Mouse (Mus musculus) ovary, postnatal 36 days (tissue): Measurements from ENCODE around the gene Krt90.
A peak's percentile ranks its signal among the peaks of the same experiment; 100 is the strongest.

Source experiments
- DNase-seq: peaks from one replicate; pipeline ENCODE4 v3.0.0; 2022; ENCODE audit warnings: low spot score, mixed read lengths

Gene Krt90

DNA sequence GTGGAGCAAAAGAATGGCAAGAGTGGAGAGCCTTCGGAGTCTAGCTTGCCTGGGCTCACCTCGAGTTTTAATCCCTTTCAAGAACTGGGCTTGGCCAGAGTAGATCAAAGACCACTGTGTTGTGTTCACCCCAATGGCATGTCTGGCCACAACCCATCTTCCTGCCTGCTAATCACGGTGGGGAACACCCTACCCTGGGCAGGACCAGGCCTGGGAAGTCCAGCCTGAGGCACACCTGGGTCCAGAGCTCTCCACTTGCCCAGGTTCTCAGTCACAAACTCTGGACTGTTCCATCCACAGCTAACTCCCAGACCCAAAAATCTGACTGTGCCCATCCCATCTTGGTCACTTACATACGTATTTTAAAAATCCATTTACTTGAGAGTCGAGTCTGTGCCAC, at the start of gene Krt90:
Krt90 (minus strand) TSS at position 101 of the 400 bp plus-strand sequence.
- no peak for DNase-seq

DNA sequence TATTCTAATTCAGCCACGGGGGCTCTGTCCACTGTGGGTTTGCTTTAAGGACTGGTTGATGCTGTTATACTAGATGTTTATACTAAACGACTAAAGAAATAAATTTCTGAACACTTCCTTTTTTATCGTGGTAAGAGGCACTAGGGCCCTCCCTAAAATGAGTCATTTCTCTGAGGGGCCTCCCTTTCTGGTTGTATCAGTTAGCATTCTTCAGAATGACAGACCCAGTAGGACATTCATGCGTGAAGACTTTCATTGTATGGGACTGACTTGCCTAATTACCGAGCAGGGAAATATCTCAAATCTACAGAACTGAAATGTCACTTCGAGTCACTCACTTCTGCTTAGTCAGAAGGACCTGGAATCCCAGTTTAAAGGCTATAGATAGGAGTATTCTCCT, 36.4 kb upstream of the Krt90 start:
- DNase-seq = no peak

DNA sequence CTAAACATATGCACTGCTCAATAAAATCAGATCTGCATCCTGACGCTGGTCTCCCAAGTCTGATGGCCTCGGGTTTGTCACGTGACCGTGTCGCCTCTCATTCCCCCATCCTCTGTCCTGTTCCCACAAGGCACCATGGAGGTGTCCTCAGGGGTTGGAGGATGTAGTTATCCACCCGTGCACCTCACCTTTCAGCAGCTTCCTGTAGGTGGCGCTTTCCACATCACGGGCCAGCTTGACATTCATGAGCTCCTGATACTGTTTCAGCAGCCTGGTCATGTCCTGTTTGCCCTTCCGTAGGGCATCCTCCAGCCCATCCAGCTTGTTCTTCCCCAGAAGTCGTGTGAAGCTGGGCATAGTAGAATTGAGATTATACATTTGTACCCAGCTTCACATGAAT, 25.5 kb upstream of the Krt90 start:
- DNase-seq = no peak

DNA sequence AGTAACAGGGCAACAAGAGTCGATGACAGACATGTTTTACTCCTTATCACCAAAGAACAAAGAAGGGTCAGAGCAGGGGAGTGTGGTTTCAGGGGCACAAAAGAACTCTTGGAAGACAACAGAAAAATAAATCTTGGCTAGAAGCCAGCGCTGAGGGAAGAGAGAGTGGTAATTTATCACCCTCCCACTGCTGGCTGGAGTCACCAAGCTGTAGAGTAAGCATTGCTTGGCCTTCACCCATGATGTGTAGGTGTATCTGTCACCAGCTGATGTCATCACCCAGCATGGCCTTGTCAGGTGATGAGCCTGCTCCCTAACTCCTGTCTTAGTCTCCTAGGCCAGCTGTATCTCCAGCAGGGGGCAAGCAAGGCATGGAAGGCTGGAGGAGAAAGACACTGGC, 21.7 kb upstream of the Krt90 start:
- peak; percentile 14 for DNase-seq

DNA sequence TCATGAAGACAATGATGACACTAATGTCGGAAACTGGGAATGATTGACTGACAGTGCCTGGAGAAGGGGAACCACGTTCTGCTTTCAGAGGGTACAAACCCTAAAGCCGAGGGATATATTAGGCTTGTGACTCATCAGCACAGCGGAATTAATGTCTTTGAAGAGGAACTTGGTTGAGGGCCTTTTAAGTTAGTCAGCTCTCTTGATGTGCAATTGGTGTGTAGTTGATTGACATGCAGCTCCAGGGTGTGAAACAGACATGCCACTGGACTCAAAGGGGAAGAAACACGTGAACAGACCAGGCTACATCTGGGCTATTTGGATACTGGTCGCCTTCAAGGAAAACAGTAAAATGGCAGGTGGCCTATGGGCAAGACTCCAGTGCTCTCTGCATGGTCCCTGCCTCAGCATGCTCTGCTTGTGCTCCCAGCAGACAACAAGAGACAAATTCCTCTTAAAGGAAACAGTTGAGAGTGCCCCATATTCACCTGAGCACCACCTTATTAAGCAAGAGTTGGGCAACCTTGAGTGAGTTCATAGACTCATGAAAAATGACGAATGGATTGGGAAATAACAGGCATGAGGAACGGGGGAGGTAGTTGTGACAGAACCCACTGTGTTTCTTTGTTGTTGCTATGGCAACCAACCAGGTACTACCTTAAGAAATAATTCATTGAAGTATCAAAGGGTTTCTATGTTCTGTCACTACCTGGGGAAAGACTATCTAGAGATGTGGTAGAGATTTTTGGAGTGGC, 20.6 kb upstream of the Krt90 start:
- no peak for DNase-seq

DNA sequence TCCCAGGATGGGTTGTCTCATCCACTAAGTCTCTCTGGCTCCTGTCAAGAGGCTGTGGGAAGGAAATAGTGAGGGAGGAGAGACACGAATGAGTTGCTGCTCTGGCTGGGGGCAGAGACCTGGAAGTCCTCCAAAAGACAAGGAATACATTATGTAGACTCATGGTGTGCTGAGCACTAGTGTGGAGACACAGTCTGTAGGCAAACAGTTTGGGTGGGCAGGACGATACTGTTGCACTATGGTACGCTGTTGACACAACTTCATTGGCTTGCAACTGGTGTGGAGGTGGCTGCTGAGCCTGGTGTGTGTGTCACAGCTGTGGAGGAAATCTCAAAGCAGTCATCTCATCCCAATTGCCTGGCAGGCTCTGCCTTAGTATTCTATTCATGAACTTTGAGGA, 19.0 kb upstream of the Krt90 start:
- no peak for DNase-seq

DNA sequence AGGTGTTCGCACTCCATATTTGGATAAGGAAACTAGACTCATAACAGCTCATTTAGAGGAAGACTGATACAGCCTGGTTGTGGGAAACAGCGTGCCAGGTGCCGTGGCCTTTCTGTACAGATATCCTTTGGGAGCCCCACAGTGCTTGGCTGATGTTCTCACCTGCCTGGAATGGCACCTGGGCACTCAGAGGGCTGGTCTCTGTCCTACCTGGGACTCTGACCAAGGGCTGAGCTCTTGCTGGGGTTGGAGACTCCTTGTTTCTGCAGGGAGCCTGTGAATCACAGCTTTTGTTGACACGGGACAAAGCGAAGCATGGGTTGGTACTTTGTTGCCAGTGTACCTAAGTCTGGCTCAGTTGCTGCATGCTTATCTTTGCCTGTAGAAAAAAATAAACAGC, 12.8 kb upstream of the Krt90 start:
- DNase-seq = no peak

DNA sequence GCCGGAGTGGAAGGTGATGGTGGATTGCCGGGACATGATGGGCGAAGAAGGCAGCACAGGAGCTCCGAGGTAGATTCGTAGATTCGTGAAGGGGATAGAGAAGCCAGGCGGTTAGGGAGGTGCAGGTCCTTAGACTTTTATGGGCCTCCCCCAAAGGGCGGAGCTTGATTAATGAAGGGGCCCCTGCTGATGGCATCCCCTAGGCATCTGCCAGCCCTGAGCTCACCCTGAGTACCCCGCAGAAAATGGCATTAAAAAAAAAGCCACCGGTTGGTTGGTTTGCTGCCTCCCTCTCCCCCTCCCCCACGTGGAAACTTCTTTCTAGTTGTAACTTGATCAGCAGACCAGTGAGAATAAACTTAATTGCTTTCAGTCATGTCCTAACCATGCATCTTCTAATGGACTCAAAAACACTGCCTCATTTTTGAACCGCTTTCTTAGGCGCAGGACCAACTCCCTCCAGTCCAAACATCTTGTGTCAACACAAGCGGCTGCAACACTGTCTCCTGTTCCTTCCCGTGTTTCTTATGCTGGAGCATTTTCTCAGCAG, 11.1 kb upstream of the Krt90 start, which contains the start of gene Krt75:
Krt75 (minus strand) TSS at position 109 of the 550 bp plus-strand sequence.
- no peak for DNase-seq

DNA sequence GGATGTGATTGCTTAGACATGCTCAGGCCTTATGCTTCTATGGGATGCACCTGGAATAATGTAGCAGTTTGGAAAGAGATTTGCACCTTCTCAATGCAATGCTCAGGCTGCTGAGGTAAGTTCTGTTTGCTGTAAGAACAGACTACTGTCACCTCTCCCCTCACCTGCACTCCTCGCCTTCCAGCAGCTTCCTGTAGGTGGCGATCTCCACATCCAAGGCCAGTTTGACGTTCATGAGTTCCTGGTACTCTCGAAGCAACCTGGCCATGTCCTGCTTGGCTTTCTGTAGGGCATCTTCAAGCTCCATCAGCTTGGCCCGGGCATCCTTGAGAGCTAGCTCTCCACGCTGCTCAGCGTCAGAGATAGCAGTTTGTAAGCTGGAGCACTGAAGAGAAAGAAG, 5.0 kb upstream of the Krt90 start:
- DNase-seq = peak; percentile 13

DNA sequence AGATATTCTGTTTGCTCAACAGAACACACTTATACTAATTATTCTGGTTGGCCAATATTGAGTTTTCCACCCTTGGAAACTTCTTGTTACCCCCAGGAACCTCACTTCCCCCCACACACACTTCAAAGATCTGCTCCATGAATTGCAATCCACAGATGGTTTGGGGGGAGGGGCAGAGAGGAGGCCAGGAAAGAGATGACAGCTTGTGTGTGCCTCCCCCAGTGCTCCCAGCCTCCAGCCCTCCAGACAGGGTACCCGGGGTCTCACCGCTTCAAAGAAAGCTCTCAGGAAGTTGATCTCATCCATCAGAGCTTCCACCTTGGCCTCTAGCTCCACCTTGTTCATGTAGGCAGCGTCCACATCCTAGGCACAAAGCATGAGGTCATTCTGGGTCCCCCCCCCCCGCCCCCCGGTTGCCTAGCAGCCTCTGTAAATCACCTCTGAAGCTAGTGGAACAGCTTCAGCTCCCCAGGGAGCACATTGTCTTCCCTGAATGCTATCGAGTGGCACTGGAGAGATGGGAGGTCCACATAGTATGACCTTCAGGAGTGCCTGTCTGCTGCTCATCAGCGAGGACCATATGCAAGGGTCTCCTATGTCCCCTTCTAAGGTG, 4.6 kb downstream of the Krt90 start:
- no peak for DNase-seq

DNA sequence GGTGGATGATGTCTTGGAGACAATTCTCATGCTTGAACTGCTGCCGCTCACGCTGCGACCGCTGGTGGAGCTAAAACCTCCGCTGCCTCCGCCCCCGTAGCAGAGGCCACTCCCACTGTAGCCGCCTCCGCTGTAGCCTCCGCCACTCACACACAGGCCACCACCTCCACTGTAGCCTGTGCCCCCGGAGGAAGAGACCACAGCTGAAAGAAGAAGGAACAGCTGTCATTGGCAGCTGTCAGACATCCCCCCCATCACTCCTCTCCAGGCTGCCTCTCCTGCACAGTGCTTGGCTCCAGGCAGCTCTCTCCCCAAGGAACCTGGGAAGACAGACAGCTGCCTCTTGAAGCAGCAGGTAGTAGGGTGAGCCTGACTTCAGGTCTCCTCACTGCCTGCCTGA, 9.6 kb downstream of the Krt90 start:
- peak; percentile 34 for DNase-seq

DNA sequence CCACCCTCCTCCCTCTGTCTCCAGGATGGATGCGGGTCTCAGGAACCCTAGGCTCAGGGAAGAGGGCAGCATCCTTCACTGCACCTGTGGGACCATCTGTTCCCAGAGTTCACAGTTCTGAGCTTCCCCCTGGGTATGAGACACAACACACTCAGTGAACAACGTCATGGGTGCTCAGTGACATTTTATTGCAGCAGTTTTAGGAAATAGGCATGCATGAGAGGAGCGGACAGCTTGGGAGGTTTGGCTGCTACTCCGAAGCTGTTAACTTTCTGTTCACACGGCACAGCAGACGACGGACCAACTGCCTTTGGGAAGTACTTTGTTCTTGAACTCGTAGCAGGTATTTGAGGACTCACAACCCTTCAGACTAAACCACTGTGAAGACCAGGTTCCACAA, 10.6 kb downstream of the Krt90 start:
- DNase-seq = no peak

DNA sequence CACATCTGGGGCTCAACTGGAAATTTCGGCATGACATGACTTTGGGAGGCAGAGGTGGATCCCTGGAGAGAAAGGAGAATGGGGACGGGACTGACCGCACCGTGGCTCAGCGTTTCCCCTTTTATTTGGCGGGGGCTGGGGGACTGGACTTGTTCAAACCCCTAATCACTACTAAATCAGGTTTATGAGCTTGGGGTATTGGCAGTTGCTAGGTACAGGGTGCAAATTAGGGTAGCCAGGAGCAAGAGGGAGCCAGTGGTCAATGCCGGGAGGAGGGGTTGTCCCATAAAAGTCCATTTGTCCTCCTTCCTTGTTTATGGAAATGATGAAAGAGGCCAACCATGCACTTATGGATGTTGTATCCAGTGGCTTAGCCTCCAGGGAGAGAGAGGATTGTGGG, 12.2 kb downstream of the Krt90 start, which contains the start of gene Krt82:
Krt82 (minus strand) TSS at position 101 of the 400 bp plus-strand sequence.
- no peak for DNase-seq

DNA sequence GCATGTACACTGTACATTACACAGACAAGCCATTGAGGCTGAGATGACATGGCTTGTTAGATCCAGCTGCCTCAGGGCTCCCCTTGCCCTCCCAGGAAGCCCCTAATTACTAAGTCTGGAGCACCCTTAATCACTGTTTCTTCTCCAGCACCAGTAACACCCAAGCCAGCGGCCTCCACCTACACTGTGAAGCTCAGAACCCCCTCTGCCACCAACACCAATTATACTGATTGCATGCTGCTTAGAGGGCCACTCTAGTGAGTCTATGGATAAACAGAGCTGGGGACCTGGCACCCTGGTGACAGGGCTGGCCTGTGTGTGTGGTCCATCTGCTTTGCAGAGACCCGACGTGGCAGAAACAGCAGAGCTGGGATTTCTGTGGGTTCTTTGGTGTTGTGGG, 18.3 kb downstream of the Krt90 start:
- no peak for DNase-seq

DNA sequence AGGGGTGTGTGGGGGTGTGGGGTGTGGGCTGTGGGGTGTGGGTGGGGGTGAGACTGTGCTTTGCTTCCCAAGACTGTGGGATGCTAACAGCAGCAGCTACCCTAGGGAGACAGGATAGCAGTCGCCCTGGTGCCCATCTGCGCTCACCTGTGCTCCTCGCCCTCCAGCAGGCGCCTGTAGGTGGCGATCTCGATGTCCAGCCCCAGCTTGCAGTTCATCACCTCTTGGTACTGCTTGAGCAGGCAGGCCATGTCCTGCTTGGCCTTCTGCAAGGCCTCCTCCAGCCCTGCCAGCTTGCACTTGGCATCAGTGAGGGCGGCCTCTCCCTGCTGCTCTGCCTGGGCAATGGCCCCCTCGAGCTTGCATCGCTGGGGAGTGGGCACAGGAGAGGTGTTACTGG, 20.2 kb downstream of the Krt90 start:
- DNase-seq = no peak

DNA sequence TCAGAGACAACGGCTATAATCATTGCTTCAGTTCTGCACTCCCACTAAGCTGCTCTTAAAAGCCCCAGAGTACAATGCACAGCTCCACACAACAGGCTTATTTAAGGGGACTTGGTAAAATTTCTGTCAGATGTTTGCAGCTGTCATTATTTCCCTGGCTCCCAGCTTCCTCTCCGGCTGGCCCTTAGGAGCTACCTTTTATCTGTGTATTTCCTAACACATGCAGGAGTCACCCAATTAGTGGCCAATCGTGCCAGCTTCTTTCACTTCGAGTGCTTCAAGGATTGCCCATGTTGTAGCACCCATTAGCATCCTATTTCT, 24.2 kb downstream of the Krt90 start:
- no peak for DNase-seq

DNA sequence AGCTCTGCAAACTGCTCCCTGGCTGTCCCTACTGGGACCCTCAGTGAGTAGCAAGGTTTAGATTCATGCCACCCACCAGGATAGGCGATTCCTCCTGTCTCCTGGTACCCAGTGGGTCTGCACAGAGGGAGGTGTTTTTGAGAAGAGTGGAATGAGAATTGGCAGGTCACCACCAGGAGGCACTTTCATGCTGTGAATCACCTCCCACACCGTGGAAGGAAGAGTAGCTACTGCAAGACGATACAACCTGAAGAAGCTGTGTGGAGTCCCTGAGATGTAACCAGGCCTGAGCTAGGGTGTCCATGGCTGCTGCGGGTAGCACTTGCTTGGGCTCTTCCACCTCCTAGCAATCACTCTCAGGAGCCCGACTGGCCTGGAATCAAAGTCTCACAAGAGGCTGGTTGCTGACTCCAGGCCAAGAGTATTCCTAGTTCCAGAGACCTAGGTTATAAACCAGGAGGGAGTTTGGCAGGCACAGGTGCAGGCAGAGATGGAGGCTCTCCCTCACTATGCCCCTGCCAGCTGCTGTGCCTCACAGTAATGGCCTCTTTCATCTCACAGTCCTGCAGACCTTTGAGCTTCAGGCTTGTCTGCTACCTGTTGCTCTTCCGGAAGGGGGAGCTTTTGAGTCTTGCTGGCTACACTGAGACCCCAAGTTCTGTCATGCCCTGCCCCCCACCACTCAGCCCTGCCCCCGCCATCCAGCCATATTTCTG, 24.7 kb downstream of the Krt90 start:
- DNase-seq = no peak

DNA sequence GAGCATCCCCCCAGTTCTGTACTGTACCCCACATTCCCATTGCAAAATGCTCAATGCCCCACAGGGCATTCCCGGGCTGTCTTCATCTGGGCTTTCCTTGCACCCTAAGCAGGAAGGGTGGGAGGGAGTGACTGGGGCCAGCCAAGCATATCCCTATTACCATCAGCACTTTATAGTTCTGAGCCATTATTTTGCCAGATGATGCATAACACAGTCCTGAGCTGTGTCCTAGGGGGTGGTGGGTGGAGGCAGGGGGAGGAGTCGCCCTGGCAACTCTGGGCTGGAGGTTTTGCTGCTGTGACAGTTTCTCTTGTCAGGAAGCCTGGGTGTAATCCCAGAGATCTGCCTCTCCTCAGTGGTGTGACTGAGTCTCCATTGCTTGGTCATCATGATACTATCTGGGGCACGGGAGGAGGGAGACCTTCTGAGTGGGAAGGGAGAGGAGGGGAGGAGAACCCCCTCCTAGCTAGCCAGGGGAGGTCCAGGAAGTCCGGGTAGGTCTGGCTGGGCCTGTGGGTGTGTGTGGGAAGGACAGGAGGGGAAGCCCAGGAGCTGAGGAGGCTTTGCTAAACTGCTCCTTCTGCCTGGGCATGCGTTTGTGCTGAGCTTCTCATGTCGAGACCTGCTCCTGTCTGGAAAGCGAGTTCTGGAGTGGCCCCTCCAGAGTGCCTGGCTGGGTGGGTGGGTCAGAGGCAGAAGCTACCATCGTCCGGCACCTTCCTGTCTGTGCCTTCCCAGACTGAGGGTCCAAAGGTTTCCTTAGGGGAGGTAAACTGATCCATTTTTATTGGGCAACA, 26.5 kb downstream of the Krt90 start:
- no peak for DNase-seq

DNA sequence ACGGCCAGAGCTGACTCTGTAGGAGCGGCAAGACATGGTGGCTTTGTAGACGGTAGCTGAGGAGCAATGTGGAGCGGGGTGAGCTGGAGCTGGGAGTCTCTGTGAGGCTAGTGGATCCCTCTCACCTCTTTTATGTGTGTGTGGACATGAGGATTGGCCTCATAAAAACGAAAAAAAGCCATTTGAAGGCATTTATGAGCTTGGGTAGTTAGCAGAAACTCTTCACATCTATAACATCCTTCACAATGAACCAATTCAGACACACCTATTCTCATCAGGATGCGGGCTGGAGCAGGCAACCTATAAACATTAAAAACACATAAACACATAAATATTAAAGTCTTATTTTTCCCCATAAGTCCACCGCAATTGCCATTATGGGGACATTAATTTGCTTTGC, 30.0 kb downstream of the Krt90 start, which contains the start of gene Krt84:
Krt84 (minus strand) TSS at position 101 of the 400 bp plus-strand sequence.
- DNase-seq = no peak

DNA sequence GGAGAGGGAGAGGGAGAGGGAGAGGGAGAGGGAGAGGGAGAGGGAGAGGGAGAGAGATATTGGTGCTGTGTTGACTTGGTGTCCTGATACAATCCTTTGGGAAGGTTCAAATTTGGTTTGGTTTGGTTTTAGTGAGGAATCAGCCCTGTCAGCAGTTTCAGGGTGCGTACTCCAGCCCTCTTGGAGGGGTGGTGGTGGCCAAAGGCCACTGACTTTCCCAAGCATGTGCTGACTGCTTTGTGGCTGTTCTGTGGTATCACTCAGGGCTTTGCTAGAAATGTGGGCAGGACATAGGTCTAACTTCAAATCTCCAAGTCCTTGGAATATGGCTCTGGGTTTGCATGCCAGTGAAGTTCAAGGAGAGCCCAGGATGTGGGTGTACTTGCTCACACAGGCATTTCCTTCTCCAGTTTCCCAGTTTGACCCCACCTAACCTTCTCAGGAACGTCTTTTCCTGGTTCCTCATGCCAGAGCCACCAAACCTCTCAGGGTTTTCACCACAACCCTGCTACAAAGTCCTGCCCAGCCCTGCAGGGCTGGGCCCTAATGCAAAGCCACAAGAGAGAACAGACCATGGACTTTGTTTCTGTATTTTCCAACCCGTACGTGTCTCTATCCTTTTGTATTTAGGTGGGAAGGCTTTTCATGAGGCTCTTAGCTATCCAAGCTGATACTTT, 40.1 kb downstream of the Krt90 start:
- no peak for DNase-seq

DNA sequence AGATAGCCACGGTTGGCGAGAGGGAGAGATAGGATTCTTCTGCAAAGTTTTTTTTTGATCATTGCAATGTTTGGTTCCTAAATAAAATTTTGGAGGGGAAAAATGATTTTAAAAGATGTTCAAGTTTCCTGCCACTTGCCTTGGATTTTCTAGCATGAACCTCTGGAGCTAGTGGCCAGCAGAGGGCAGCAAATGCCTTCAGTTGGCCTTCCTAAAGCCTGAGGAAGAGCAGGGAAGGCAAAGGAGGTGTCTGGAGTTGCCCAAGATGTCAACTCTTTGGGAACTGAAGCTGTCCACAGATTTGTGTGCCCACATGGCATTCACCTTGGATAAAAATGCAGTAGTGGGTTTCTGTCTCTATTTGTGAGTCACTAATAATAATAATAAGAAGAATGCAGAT, 43.0 kb downstream of the Krt90 start:
- DNase-seq = peak; percentile 70
